In genomic region chr8:106506106-106506505, GRCm38 (mm10) we compare ENCODE assay signal across 36 mouse cellular contexts. TPM values are rescaled to one million over a fixed set of nuclear protein-coding genes. Genes with fewer than 3 reads are reported as not detected.
DNase-seq lines count a peak whose midpoint lies in the region; ATAC-seq and TF ChIP-seq lines count a peak whose summit lies in the region.
"Had no signal": no experiment of that assay in that cellular context is flagged by ENCODE, and none has a peak within 500 bp of the region (broad histone marks: within the 10 kb centered on the region; RNA-seq: fewer than 3 reads in every experiment).

No protein-coding gene starts in this region.

- no peak overlapping the region for H3K4me2 ChIP-seq in embryonic facial prominence, embryonic 14.5 days (ENCODE audit: low read depth, low read length)
- H3K4me2 ChIP-seq in intestine, embryonic 14.5 days (ENCODE audit: low read length): no peak overlapping the region
- H3K4me2 ChIP-seq in intestine, embryonic 16.5 days (ENCODE audit: low read depth, low read length): no peak overlapping the region
- H3K4me2 ChIP-seq in limb, embryonic 15.5 days: no peak overlapping the region
- H3K4me2 ChIP-seq: heart, embryonic 15.5 days; hindbrain, embryonic 13.5 days; liver, embryonic 11.5 days; lung, embryonic 15.5 days; midbrain, embryonic 12.5 days had no signal

- 74% methylated on average over 1 of the region's 1 CpGs for WGBS in embryonic facial prominence, embryonic 14.5 days
- WGBS in embryonic facial prominence, embryonic 10.5 days: 90% methylated on average over 1 of the region's 1 CpGs
- 79% methylated on average over 1 of the region's 1 CpGs for WGBS in intestine, embryonic 14.5 days
- 85% methylated on average over 1 of the region's 1 CpGs for WGBS in intestine, embryonic 16.5 days
- 80% methylated on average over 1 of the region's 1 CpGs for WGBS in limb, embryonic 15.5 days

- no peak for ATAC-seq in embryonic facial prominence, embryonic 14.5 days (ENCODE audit: low read depth)
- ATAC-seq in intestine, embryonic 14.5 days (replicated peaks; ENCODE audit: low FRiP score, low TSS enrichment, low read depth): no peak
- no peak for ATAC-seq in intestine, embryonic 16.5 days
- no peak for ATAC-seq in limb, embryonic 15.5 days (ENCODE audit: insufficient number of reproducible peaks, low FRiP score, low TSS enrichment, low read depth)
- no peak for ATAC-seq in monocyte, adult 5-6 weeks (replicated peaks; ENCODE audit: insufficient number of reproducible peaks, low FRiP score, low TSS enrichment, poor library complexity, severe bottlenecking)
- ATAC-seq: forebrain, embryonic 14.5 days; Patski had no signal

- no peak overlapping the region for H3K4me3 ChIP-seq in embryonic facial prominence, embryonic 14.5 days (ENCODE audit: low read depth, low read length)
- no peak overlapping the region for H3K4me3 ChIP-seq in embryonic facial prominence, embryonic 10.5 days
- H3K4me3 ChIP-seq in intestine, embryonic 14.5 days (ENCODE audit: low read depth, low read length): no peak overlapping the region
- no peak overlapping the region for H3K4me3 ChIP-seq in intestine, embryonic 16.5 days (ENCODE audit: low read length)
- H3K4me3 ChIP-seq in testis, adult 2 months (ENCODE audit: control insufficient read depth, low read depth, low read length): no peak overlapping the region
- no peak overlapping the region for H3K4me3 ChIP-seq in limb, embryonic 15.5 days
- H3K4me3 ChIP-seq: gastrocnemius, adult 2 months; heart, embryonic 15.5 days; hindbrain, embryonic 13.5 days; lung, embryonic 15.5 days; megakaryocyte, embryonic 14.5 days; midbrain, embryonic 12.5 days; stomach, embryonic 15.5 days had no signal

- no peak overlapping the region for H3K9ac ChIP-seq in embryonic facial prominence, embryonic 14.5 days (ENCODE audit: low read depth, low read length)
- no peak overlapping the region for H3K9ac ChIP-seq in intestine, embryonic 14.5 days (ENCODE audit: low read length)
- H3K9ac ChIP-seq in intestine, embryonic 16.5 days (ENCODE audit: low read depth, low read length): no peak overlapping the region
- H3K9ac ChIP-seq in limb, embryonic 15.5 days: no peak overlapping the region
- H3K9ac ChIP-seq: heart, embryonic 15.5 days; hindbrain, embryonic 13.5 days; lung, embryonic 15.5 days; midbrain, embryonic 12.5 days; stomach, embryonic 15.5 days had no signal

- no peak for TF ChIP-seq CTCF in testis, adult 2 months (IDR thresholded peaks at IDR 0.05; ENCODE audit: control insufficient read depth, insufficient read depth, insufficient replicate concordance, low read depth, low read length)

- H3K27ac ChIP-seq in embryonic facial prominence, embryonic 14.5 days (replicated peaks; ENCODE audit: low read depth, low read length): peak overlapping the region; percentile 63; the same call in 1 of the 2 replicates
- no peak overlapping the region for H3K27ac ChIP-seq in embryonic facial prominence, embryonic 10.5 days (replicated peaks)
- peak overlapping the region; percentile 73; the same call in 1 of the 2 replicates for H3K27ac ChIP-seq in intestine, embryonic 14.5 days (ENCODE audit: low read depth)
- no peak overlapping the region for H3K27ac ChIP-seq in intestine, embryonic 16.5 days (ENCODE audit: low read length)
- 0 out of 2 replicates have a peak overlapping the region, but pooled peaks have one; percentile 1 for H3K27ac ChIP-seq in testis, adult 2 months (ENCODE audit: control insufficient read depth, insufficient read depth, low read depth, low read length)
- H3K27ac ChIP-seq in limb, embryonic 15.5 days: peak overlapping the region; percentile 71
- H3K27ac ChIP-seq: gastrocnemius, adult 2 months; hindbrain, embryonic 13.5 days; kidney, postnatal 0 days; lung, embryonic 15.5 days; midbrain, embryonic 12.5 days had no signal

- DNase-seq in embryonic facial prominence, embryonic 14.5 days (ENCODE audit: low spot score): no peak
- no peak for DNase-seq in embryonic facial prominence, embryonic 10.5 days (ENCODE audit: low spot score)
- DNase-seq in intestine, embryonic 14.5 days (ENCODE audit: low spot score): no peak
- no peak for DNase-seq in testis, postnatal 14 days (ENCODE audit: low spot score)
- DNase-seq: adrenal gland, postnatal 25 days; cerebellum, adult 18-20 months; cerebellum, postnatal 14 days; gastrocnemius, adult 2 months; heart, postnatal 36 days; kidney, adult 2 months; lung, postnatal 36 days had no signal

- no peak for TF ChIP-seq POLR2A in testis, adult 2 months (IDR thresholded peaks at IDR 0.05; ENCODE audit: control insufficient read depth, low read depth, low read length)

- no peaks in the 10 kb centered on the region for H3K9me3 ChIP-seq in embryonic facial prominence, embryonic 14.5 days (ENCODE audit: control insufficient read depth, low read length)
- H3K9me3 ChIP-seq in embryonic facial prominence, embryonic 10.5 days: 0 out of 2 replicates have a peak, but pooled peaks cover 2% of the 10 kb centered on the region
- H3K9me3 ChIP-seq in intestine, embryonic 14.5 days (ENCODE audit: control insufficient read depth, low read length): no peaks in the 10 kb centered on the region
- no peaks in the 10 kb centered on the region for H3K9me3 ChIP-seq in intestine, embryonic 16.5 days (ENCODE audit: control insufficient read depth, low read length)
- no peaks in the 10 kb centered on the region for H3K9me3 ChIP-seq in limb, embryonic 15.5 days
- H3K9me3 ChIP-seq: G1E; heart, embryonic 15.5 days; hindbrain, embryonic 13.5 days; lung, embryonic 15.5 days; midbrain, embryonic 12.5 days; stomach, embryonic 15.5 days had no signal

- peaks cover 11% of the 10 kb centered on the region; the same call in 1 of the 2 replicates for H3K27me3 ChIP-seq in embryonic facial prominence, embryonic 14.5 days (replicated peaks; ENCODE audit: control insufficient read depth, insufficient read depth, low read length)
- H3K27me3 ChIP-seq in embryonic facial prominence, embryonic 10.5 days (replicated peaks; ENCODE audit: low read depth, poor library complexity, severe bottlenecking): peaks cover 62% of the 10 kb centered on the region
- H3K27me3 ChIP-seq in intestine, embryonic 14.5 days (replicated peaks; ENCODE audit: control insufficient read depth, insufficient read depth, low read length): no peaks in the 10 kb centered on the region
- no peaks in the 10 kb centered on the region for H3K27me3 ChIP-seq in intestine, embryonic 16.5 days (replicated peaks; ENCODE audit: control insufficient read depth, insufficient read depth, low read length)
- H3K27me3 ChIP-seq in testis, adult 2 months (ENCODE audit: control insufficient read depth, insufficient read depth, low read length): no peaks in the 10 kb centered on the region
- H3K27me3 ChIP-seq in limb, embryonic 15.5 days: no peaks in the 10 kb centered on the region; the same call in 1 of the 2 replicates
- H3K27me3 ChIP-seq: heart, embryonic 15.5 days; Patski; stomach, embryonic 15.5 days had no signal

- peaks cover 20% of the 10 kb centered on the region for H3K4me1 ChIP-seq in embryonic facial prominence, embryonic 14.5 days (ENCODE audit: control insufficient read depth, insufficient read depth, low read length)
- peaks cover 33% of the 10 kb centered on the region for H3K4me1 ChIP-seq in embryonic facial prominence, embryonic 10.5 days
- peaks cover 41% of the 10 kb centered on the region for H3K4me1 ChIP-seq in intestine, embryonic 14.5 days (replicated peaks; ENCODE audit: control insufficient read depth, insufficient read depth, low read length)
- H3K4me1 ChIP-seq in intestine, embryonic 16.5 days (ENCODE audit: control insufficient read depth, insufficient read depth, low read length): peaks cover 25% of the 10 kb centered on the region
- peaks cover 4% of the 10 kb centered on the region for H3K4me1 ChIP-seq in testis, adult 2 months (ENCODE audit: control insufficient read depth, insufficient read depth, low read length)
- H3K4me1 ChIP-seq in limb, embryonic 15.5 days: peaks cover 41% of the 10 kb centered on the region

- no peaks in the 10 kb centered on the region for H3K36me3 ChIP-seq in embryonic facial prominence, embryonic 14.5 days (ENCODE audit: control insufficient read depth, insufficient read depth, low read length)
- no peaks in the 10 kb centered on the region for H3K36me3 ChIP-seq in embryonic facial prominence, embryonic 10.5 days (replicated peaks)
- no peaks in the 10 kb centered on the region for H3K36me3 ChIP-seq in intestine, embryonic 14.5 days (ENCODE audit: control insufficient read depth, insufficient read depth, low read length)
- H3K36me3 ChIP-seq in intestine, embryonic 16.5 days (ENCODE audit: control insufficient read depth, insufficient read depth, low read length): no peaks in the 10 kb centered on the region
- no peaks in the 10 kb centered on the region for H3K36me3 ChIP-seq in testis, adult 2 months (ENCODE audit: control insufficient read depth, insufficient read depth, low read length)
- H3K36me3 ChIP-seq in limb, embryonic 15.5 days: no peaks in the 10 kb centered on the region
- H3K36me3 ChIP-seq: G1E; heart, embryonic 15.5 days; hindbrain, embryonic 13.5 days; lung, embryonic 15.5 days; midbrain, embryonic 12.5 days; stomach, embryonic 15.5 days had no signal

RNA-seq across cellular contexts. Expression of gene Cdh3, which starts 4.6 kb away (rescaled TPM):
- 9.8 and 15.5 TPM in 2 replicates for polyA plus RNA-seq in embryonic facial prominence, embryonic 14.5 days (2014; fragmentation: Nextera tagmentation; extraction: Ambion mirVana)
- polyA plus RNA-seq in embryonic facial prominence, embryonic 10.5 days (2016; fragmentation: Nextera tagmentation; extraction: Ambion mirVana): 23.3 and 23.4 TPM in 2 replicates
- 16.1 and 19.2 TPM in 2 replicates for polyA plus RNA-seq in intestine, embryonic 14.5 days (2014; fragmentation: Nextera tagmentation; extraction: Ambion mirVana)
- polyA plus RNA-seq in intestine, embryonic 16.5 days (2015; fragmentation: Nextera tagmentation; extraction: Ambion mirVana): 11.5 and 12.5 TPM in 2 replicates
- 1.2 and 1.3 TPM in 2 replicates for polyA plus RNA-seq in testis, adult 2 months (2012; rRNA removed)
- polyA plus RNA-seq in limb, embryonic 15.5 days (2015; fragmentation: Nextera tagmentation; extraction: Ambion mirVana): 29.3 and 33.3 TPM in 2 replicates
- not detected in 3 replicates for total RNA-seq in monocyte, adult 5-6 weeks (2017)
- polyA plus RNA-seq: G1E had no signal

RNA-seq across cellular contexts. Expression of gene 6030452D12Rik, which starts 5.8 kb away (rescaled TPM):
- not detected in 2 replicates for polyA plus RNA-seq in embryonic facial prominence, embryonic 14.5 days (2014; fragmentation: Nextera tagmentation; extraction: Ambion mirVana)
- polyA plus RNA-seq in embryonic facial prominence, embryonic 10.5 days (2016; fragmentation: Nextera tagmentation; extraction: Ambion mirVana): not detected in 2 replicates
- not detected in 2 replicates for polyA plus RNA-seq in intestine, embryonic 14.5 days (2014; fragmentation: Nextera tagmentation; extraction: Ambion mirVana)
- not detected in 2 replicates for polyA plus RNA-seq in intestine, embryonic 16.5 days (2015; fragmentation: Nextera tagmentation; extraction: Ambion mirVana)
- not detected in 2 replicates for polyA plus RNA-seq in testis, adult 2 months (2012; rRNA removed)
- polyA plus RNA-seq in limb, embryonic 15.5 days (2015; fragmentation: Nextera tagmentation; extraction: Ambion mirVana): not detected in 2 replicates
- total RNA-seq in monocyte, adult 5-6 weeks (2017): not detected in 3 replicates
- total RNA-seq: adrenal gland, postnatal 25 days; G1E; gastrocnemius, adult 2 months; heart, postnatal 36 days; left cerebral cortex, postnatal 10 days; midbrain, postnatal 0 days had no signal
- polyA plus RNA-seq: brain, embryonic 14.5 days; cortical plate, adult 2 months; forebrain, embryonic 14.5 days; G1E; gonadal fat pad, adult 2 months; heart, embryonic 15.5 days; hindbrain, embryonic 13.5 days; kidney, adult 2 months; kidney, postnatal 0 days; large intestine, adult 2 months; limb, embryonic 11.5 days; liver, embryonic 11.5 days; liver, embryonic 16.5 days; lung, embryonic 15.5 days; midbrain, embryonic 12.5 days; midbrain, postnatal 0 days; neural tube, embryonic 14.5 days; Patski; stomach, embryonic 15.5 days; urinary bladder, adult 2 months had no signal

Comparison
In these comparisons a context has a peak if more than half of its experiments do, and no peak if none do; other contexts are left out.
1. H3K27ac ChIP-seq: peak in embryonic facial prominence, embryonic 14.5 days (single experiment), intestine, embryonic 14.5 days (single experiment), testis, adult 2 months (single experiment) and limb, embryonic 15.5 days (single experiment); none in embryonic facial prominence, embryonic 10.5 days (single experiment) and intestine, embryonic 16.5 days (single experiment).